Mouse (Mus musculus) megakaryocyte progenitor cell, adult 5-6 weeks (primary cell): Measurements from ENCODE around the gene Leng9. TPM values are rescaled to one million over a fixed set of nuclear protein-coding genes. Genes with fewer than 3 reads are reported as not detected.
A peak's percentile ranks its signal among the peaks of the same experiment; 100 is the strongest.

Experiments used
- ATAC-seq: replicated peaks from 2 replicates; pipeline ENCODE4 v1.8.0; 2016; ENCODE audit warnings: mild to moderate bottlenecking, moderate TSS enrichment, inconsistent platforms; ENCODE audit not compliant: poor library complexity
- total RNA-seq, 2 experiments: library from RNA; stranded (forward) in 1 of 2; stranded (reverse) in 1 of 2; fragments of 157-497, 149-512 nt in 1 of 2; fragments of 200-1000 nt in 1 of 2; gene quantifications; 2 replicates each; pipeline versions ENCODE4 v1.2.3 to v1.2.4; 2015 to 2017

The Leng9 gene
- total RNA-seq, 2 experiments from 2014 or later, result 0.72 to 2.9 TPM

- ATAC-seq, result no peak
Measured at GRCm38 (mm10) chr7:4144766-4145551, 5.2 kb downstream of the Leng9 start.

GRCm38 (mm10) chr7:4144046-4144445 is 6.1 kb downstream of the Leng9 start:
- no peak for ATAC-seq

GRCm38 (mm10) chr7:4143506-4143905 is 6.7 kb downstream of the Leng9 start:
- ATAC-seq, result no peak

GRCm38 (mm10) chr7:4142796-4143445 is 7.3 kb downstream of the Leng9 start:
- no peak for ATAC-seq

GRCm38 (mm10) chr7:4141648-4142325 is 8.4 kb downstream of the Leng9 start:
- ATAC-seq, result no peak

- no peak for ATAC-seq
Measured at GRCm38 (mm10) chr7:4139391-4139790, 10.8 kb downstream of the Leng9 start.

GRCm38 (mm10) chr7:4138671-4139070 is 11.5 kb downstream of the Leng9 start:
- ATAC-seq, result no peak

GRCm38 (mm10) chr7:4138181-4138580 is 12.0 kb downstream of the Leng9 start:
- no peak for ATAC-seq

GRCm38 (mm10) chr7:4137746-4138145 is 12.4 kb downstream of the Leng9 start:
- ATAC-seq, result no peak

- peak; percentile 95 for ATAC-seq
Measured at GRCm38 (mm10) chr7:4136771-4137531, 13.2 kb downstream of the Leng9 start, which contains the start of gene Leng8. Leng8 (plus strand) TSS chr7:4137039.

GRCm38 (mm10) chr7:4136404-4136770 is 13.8 kb downstream of the Leng9 start:
- ATAC-seq, result peak; percentile 24

GRCm38 (mm10) chr7:4134911-4135310 is 15.3 kb downstream of the Leng9 start:
- no peak for ATAC-seq

GRCm38 (mm10) chr7:4132998-4133397 is 17.2 kb downstream of the Leng9 start:
- no peak for ATAC-seq

GRCm38 (mm10) chr7:4132581-4132980 is 17.6 kb downstream of the Leng9 start:
- ATAC-seq, result no peak

- no peak for ATAC-seq
Measured at GRCm38 (mm10) chr7:4131964-4132363, 18.2 kb downstream of the Leng9 start.

GRCm38 (mm10) chr7:4130686-4131452 is 19.3 kb downstream of the Leng9 start:
- peak; percentile 88 for ATAC-seq

- ATAC-seq, result no peak
Measured at GRCm38 (mm10) chr7:4128860-4129259, 21.3 kb downstream of the Leng9 start.

GRCm38 (mm10) chr7:4127894-4128293 is 22.3 kb downstream of the Leng9 start:
- ATAC-seq, result no peak

- ATAC-seq, result no peak
Measured at GRCm38 (mm10) chr7:4126992-4127785, 23.0 kb downstream of the Leng9 start.
